Mouse (Mus musculus): ENCODE measurements around the gene Tnfrsf12a. TPM values are rescaled to one million over a fixed set of nuclear protein-coding genes. Genes with fewer than 3 reads are reported as not detected.

The Tnfrsf12a gene
- total RNA-seq, 1 experiment: 138 TPM

GRCm38 (mm10) chr17:23627813-23628212 lies 49.5 kb downstream of the Tnfrsf12a start:
- in situ Hi-C loops (cut with MboI; ENCODE audit: low sequenced_read_pairs in 2 of 2, unreplicated experiment in 2 of 2): no loop called here
- Histone ChIP-seq H3K36me3 (ENCODE audit: control insufficient read depth, insufficient read depth, low read length, poor library complexity, severe bottlenecking) (no peaks in the 10 kb centered on the region), H3K9ac (ENCODE audit: insufficient read depth, low read depth, low read length, poor library complexity, severe bottlenecking) (no peak overlapping the region), H3K9me3 (ENCODE audit: control insufficient read depth, insufficient read depth, low read depth, low read length) (no peaks in the 10 kb centered on the region), H3K27ac (ENCODE audit: insufficient read depth, low read depth, low read length, poor library complexity, severe bottlenecking) (no peak overlapping the region), H3K4me3 (ENCODE audit: insufficient read depth in 1 of 2, low read depth in 1 of 2, low read length in 2 of 2, poor library complexity in 1 of 2, severe bottlenecking in 1 of 2) (no peak overlapping the region), H3K4me1 (ENCODE audit: control insufficient read depth in 2 of 2, insufficient read depth in 2 of 2, low read length in 2 of 2, poor library complexity in 1 of 2) (peaks cover 8 to 21% of the 10 kb centered on the region in 2 experiments; a peak in 3 of 4 replicates)
- TF ChIP-seq ZNF384 (IDR thresholded peaks at IDR 0.05; ENCODE audit: low read depth, low read length) (no peak), MAFK (IDR thresholded peaks at IDR 0.05; ENCODE audit: insufficient read depth, low read depth, low read length) (no peak), HCFC1 (IDR thresholded peaks at IDR 0.05; ENCODE audit: borderline replicate concordance, insufficient read depth, low read length) (no peak)
- no peak for DNase-seq (ENCODE audit: low read depth, low spot score)

Other genes with a start within 250 kb of the Tnfrsf12a start
- gene Vmn2r117, start 197.8 kb downstream of the Tnfrsf12a start, total RNA-seq (2012; rRNA removed): not detected in 2 replicates
- 8.4 and 8.8 TPM in 2 replicates for gene Zfp213, start 113.2 kb downstream of the Tnfrsf12a start, total RNA-seq (2012; rRNA removed)
- gene Zfp13, start 78.0 kb downstream of the Tnfrsf12a start, total RNA-seq (2012; rRNA removed): 19.9 and 26.9 TPM in 2 replicates
- gene Zscan10, start 76.6 kb downstream of the Tnfrsf12a start, total RNA-seq (2012; rRNA removed): 62.5 and 93.1 TPM in 2 replicates
- 4.7 and 4.9 TPM in 2 replicates for gene Mmp25, start 32.2 kb downstream of the Tnfrsf12a start, total RNA-seq (2012; rRNA removed)
- gene Bicdl2, start 17.0 kb downstream of the Tnfrsf12a start, total RNA-seq (2012; rRNA removed): 1.1 and 2.9 TPM in 2 replicates
- 26.4 and 36.4 TPM in 2 replicates for gene Hcfc1r1, start 3.9 kb downstream of the Tnfrsf12a start, total RNA-seq (2012; rRNA removed)
- gene Thoc6, start 3.6 kb downstream of the Tnfrsf12a start, total RNA-seq (2012; rRNA removed): 53.7 and 64.9 TPM in 2 replicates
- gene Cldn6, start 1.8 kb upstream of the Tnfrsf12a start, total RNA-seq (2012; rRNA removed): 72.7 and 199 TPM in 2 replicates
- 3.7 and 5.7 TPM in 2 replicates for gene Cldn9, start 6.6 kb upstream of the Tnfrsf12a start, total RNA-seq (2012; rRNA removed)
- 0.04 and 1.0 TPM in 2 replicates for gene 1520401A03Rik, start 45.3 kb upstream of the Tnfrsf12a start, total RNA-seq (2012; rRNA removed)
- 24.1 and 41.3 TPM in 2 replicates for gene Pkmyt1, start 48.9 kb upstream of the Tnfrsf12a start, total RNA-seq (2012; rRNA removed)
- gene Paqr4, start 63.4 kb upstream of the Tnfrsf12a start, total RNA-seq (2012; rRNA removed): 2.8 and 4.0 TPM in 2 replicates
- 2.5 and 4.3 TPM in 2 replicates for gene Kremen2, start 68.4 kb upstream of the Tnfrsf12a start, total RNA-seq (2012; rRNA removed)
- gene Flywch1, start 94.1 kb upstream of the Tnfrsf12a start, total RNA-seq (2012; rRNA removed): 31.6 and 35.1 TPM in 2 replicates
- 8.0 and 10.8 TPM in 2 replicates for gene Flywch2, start 108.6 kb upstream of the Tnfrsf12a start, total RNA-seq (2012; rRNA removed)
- gene Srrm2, start 113.1 kb upstream of the Tnfrsf12a start, total RNA-seq (2012; rRNA removed): 192 and 230 TPM in 2 replicates
- 651 and 726 TPM in 2 replicates for gene Elob, start 151.7 kb upstream of the Tnfrsf12a start, total RNA-seq (2012; rRNA removed)
- 0.45 and 0.95 TPM in 2 replicates for gene Prss33, start 158.6 kb upstream of the Tnfrsf12a start, total RNA-seq (2012; rRNA removed)
- gene Prss32, start 166.4 kb upstream of the Tnfrsf12a start, total RNA-seq (2012; rRNA removed): 0.26 and 0.31 TPM in 2 replicates
- 6.8 and 11.0 TPM in 2 replicates for gene Prss41, start 166.7 kb upstream of the Tnfrsf12a start, total RNA-seq (2012; rRNA removed)
- not detected in 2 replicates for gene Prss21, start 190.6 kb upstream of the Tnfrsf12a start, total RNA-seq (2012; rRNA removed)
- not detected in 2 replicates for gene Dcpp1, start 203.4 kb upstream of the Tnfrsf12a start, total RNA-seq (2012; rRNA removed)
- not detected in 2 replicates for gene Dcpp2, start 203.4 kb upstream of the Tnfrsf12a start, total RNA-seq (2012; rRNA removed)
- not detected in 2 replicates for gene Dcpp3, start 240.0 kb upstream of the Tnfrsf12a start, total RNA-seq (2012; rRNA removed)

Measured in ES-E14 (cell line).